Mouse (Mus musculus): Measurements from ENCODE around the gene Gm20388. TPM values are rescaled to one million over a fixed set of nuclear protein-coding genes. Genes with fewer than 3 reads are reported as not detected.
"Not testable (repeated sequence)": the region's sequence is repeated elsewhere in the genome, so short reads cannot be mapped to it uniquely, and the experiment has no call there.

The Gm20388 gene
- polyA plus RNA-seq, 1 experiment from 2014 or later: 3.6 TPM

- not testable (repeated sequence) for H3K4me1 ChIP-seq; H3K27me3 ChIP-seq (replicated peaks; ENCODE audit: low read depth, poor library complexity, severe bottlenecking); H3K9me3 ChIP-seq; H3K4me3 ChIP-seq; H3K27ac ChIP-seq (replicated peaks); DNase-seq (ENCODE audit: low spot score)
- peaks cover 90% of the 10 kb centered on the region for H3K36me3 ChIP-seq (replicated peaks)
- WGBS: 96% methylated on average over 12 of the region's 12 CpGs
Observed at GRCm38 (mm10) chr8:123451747-123452146, 3541.1 kb downstream of the Gm20388 start.

- Histone ChIP-seq H3K27me3 (replicated peaks; ENCODE audit: low read depth, poor library complexity, severe bottlenecking) (no peaks in the 10 kb centered on the region), H3K9me3 (no peaks in the 10 kb centered on the region), H3K4me1 (peaks cover 6% of the 10 kb centered on the region), H3K4me3 (no peak overlapping the region), H3K36me3 (replicated peaks) (peaks cover 92% of the 10 kb centered on the region), H3K27ac (replicated peaks) (no peak overlapping the region)
- 89% methylated on average over 4 of the region's 4 CpGs for WGBS
- DNase-seq (ENCODE audit: low spot score): no peak
Observed at GRCm38 (mm10) chr8:123452149-123452548, 3541.5 kb downstream of the Gm20388 start.

- 84% methylated on average over 7 of the region's 7 CpGs for WGBS
- DNase-seq (ENCODE audit: low spot score): no peak
- Histone ChIP-seq H3K4me1 (peaks cover 6% of the 10 kb centered on the region), H3K27me3 (replicated peaks; ENCODE audit: low read depth, poor library complexity, severe bottlenecking) (no peaks in the 10 kb centered on the region), H3K27ac (replicated peaks) (no peak overlapping the region), H3K4me3 (no peak overlapping the region), H3K9me3 (no peaks in the 10 kb centered on the region), H3K36me3 (replicated peaks) (peaks cover 95% of the 10 kb centered on the region)
Observed at GRCm38 (mm10) chr8:123453291-123453690, 3542.7 kb downstream of the Gm20388 start.

- no peaks in the 10 kb centered on the region for H3K27me3 ChIP-seq (replicated peaks; ENCODE audit: low read depth, poor library complexity, severe bottlenecking)
- H3K4me3 ChIP-seq: no peak overlapping the region
- 79% methylated on average over 5 of the region's 5 CpGs for WGBS
- no peak for DNase-seq (ENCODE audit: low spot score)
- peaks cover 97% of the 10 kb centered on the region for H3K36me3 ChIP-seq (replicated peaks)
- H3K27ac ChIP-seq (replicated peaks): no peak overlapping the region
- no peaks in the 10 kb centered on the region for H3K9me3 ChIP-seq
- H3K4me1 ChIP-seq: peaks cover 6% of the 10 kb centered on the region
Observed at GRCm38 (mm10) chr8:123453951-123454350, 3543.3 kb downstream of the Gm20388 start.

- Histone ChIP-seq H3K36me3 (replicated peaks) (peaks cover 97% of the 10 kb centered on the region), H3K27ac (replicated peaks) (no peak overlapping the region), H3K27me3 (replicated peaks; ENCODE audit: low read depth, poor library complexity, severe bottlenecking) (no peaks in the 10 kb centered on the region), H3K4me3 (no peak overlapping the region), H3K4me1 (peaks cover 6% of the 10 kb centered on the region), H3K9me3 (no peaks in the 10 kb centered on the region)
- 94% methylated on average over 6 of the region's 6 CpGs for WGBS
- no peak for DNase-seq (ENCODE audit: low spot score)
Observed at GRCm38 (mm10) chr8:123454559-123454958, 3543.9 kb downstream of the Gm20388 start.

GRCm38 (mm10) chr8:123463651-123464050 is 3553.0 kb downstream of the Gm20388 start:
- Histone ChIP-seq H3K27ac (replicated peaks) (no peak overlapping the region), H3K36me3 (replicated peaks) (peaks cover 56% of the 10 kb centered on the region), H3K9me3 (no peaks in the 10 kb centered on the region), H3K4me1 (peaks cover 14% of the 10 kb centered on the region), H3K27me3 (replicated peaks; ENCODE audit: low read depth, poor library complexity, severe bottlenecking) (no peaks in the 10 kb centered on the region), H3K4me3 (no peak overlapping the region)
- no peak for DNase-seq (ENCODE audit: low spot score)
- 83% methylated on average over 4 of the region's 4 CpGs for WGBS

GRCm38 (mm10) chr8:123467476-123467875 is 3556.8 kb downstream of the Gm20388 start:
- Histone ChIP-seq H3K27ac (replicated peaks) (no peak overlapping the region), H3K4me3 (no peak overlapping the region), H3K9me3 (no peaks in the 10 kb centered on the region), H3K27me3 (replicated peaks; ENCODE audit: low read depth, poor library complexity, severe bottlenecking) (no peaks in the 10 kb centered on the region), H3K4me1 (peaks cover 9% of the 10 kb centered on the region), H3K36me3 (replicated peaks) (peaks cover 18% of the 10 kb centered on the region)
- 75% methylated on average over 3 of the region's 3 CpGs for WGBS
- no peak for DNase-seq (ENCODE audit: low spot score)

GRCm38 (mm10) chr8:123472991-123473390 is 3562.3 kb downstream of the Gm20388 start:
- H3K27ac ChIP-seq (replicated peaks); H3K36me3 ChIP-seq (replicated peaks); H3K9me3 ChIP-seq; DNase-seq (ENCODE audit: low spot score); H3K4me3 ChIP-seq; H3K27me3 ChIP-seq (replicated peaks; ENCODE audit: low read depth, poor library complexity, severe bottlenecking); H3K4me1 ChIP-seq: not testable (repeated sequence)
- WGBS: 73% methylated on average over 6 of the region's 6 CpGs

GRCm38 (mm10) chr8:123474549-123474948 is 3563.9 kb downstream of the Gm20388 start:
- peaks cover 19% of the 10 kb centered on the region for H3K4me1 ChIP-seq
- 74% methylated on average over 5 of the region's 5 CpGs for WGBS

GRCm38 (mm10) chr8:123476911-123477736 is 3566.5 kb downstream of the Gm20388 start:
- Histone ChIP-seq H3K36me3 (replicated peaks) (peaks cover 20% of the 10 kb centered on the region), H3K4me3 (peak overlapping the region; percentile 96), H3K9me3 (no peaks in the 10 kb centered on the region), H3K27ac (replicated peaks) (peak overlapping the region; percentile 99), H3K4me1 (peaks cover 19% of the 10 kb centered on the region), H3K27me3 (replicated peaks; ENCODE audit: low read depth, poor library complexity, severe bottlenecking) (peaks cover 5% of the 10 kb centered on the region; the same call in 1 of the 2 replicates)
- peak; percentile 29 for DNase-seq (ENCODE audit: low spot score)
- WGBS: 10% methylated on average over 34 of the region's 34 CpGs

More at GRCm38 (mm10) chr8:123474549-123474948, 3563.9 kb downstream of the Gm20388 start:
- H3K27me3 ChIP-seq (replicated peaks; ENCODE audit: low read depth, poor library complexity, severe bottlenecking); DNase-seq (ENCODE audit: low spot score); H3K36me3 ChIP-seq (replicated peaks); H3K27ac ChIP-seq (replicated peaks); H3K4me3 ChIP-seq; H3K9me3 ChIP-seq: not testable (repeated sequence)

GRCm38 (mm10) chr8:123477737-123478258 is 3567.2 kb downstream of the Gm20388 start, which contains the start of gene Afg3l1:
TSS of gene Afg3l1 (plus strand) at chr8:123477903.
- peaks cover 27% of the 10 kb centered on the region for H3K36me3 ChIP-seq (replicated peaks)
- H3K4me1 ChIP-seq: peaks cover 19% of the 10 kb centered on the region
- H3K9me3 ChIP-seq: no peaks in the 10 kb centered on the region
- peak within 1 kb of the TSS; percentile 99 for H3K27ac ChIP-seq (replicated peaks)
- H3K27me3 ChIP-seq (replicated peaks; ENCODE audit: low read depth, poor library complexity, severe bottlenecking): peaks cover 5% of the 10 kb centered on the region; the same call in 1 of the 2 replicates
- peak within 1 kb of the TSS; percentile 96 for H3K4me3 ChIP-seq
- DNase-seq (ENCODE audit: low spot score): peak; percentile 95
- under 1% methylated on average over 58 of the region's 58 CpGs for WGBS

GRCm38 (mm10) chr8:123478456-123479218 is 3568.0 kb downstream of the Gm20388 start:
- Histone ChIP-seq H3K4me1 (peaks cover 19% of the 10 kb centered on the region), H3K27me3 (replicated peaks; ENCODE audit: low read depth, poor library complexity, severe bottlenecking) (peaks cover 5% of the 10 kb centered on the region; the same call in 1 of the 2 replicates), H3K4me3 (peak overlapping the region; percentile 96), H3K36me3 (replicated peaks) (peaks cover 34% of the 10 kb centered on the region), H3K27ac (replicated peaks) (peak overlapping the region; percentile 99), H3K9me3 (no peaks in the 10 kb centered on the region)
- WGBS: 40% methylated on average over 16 of the region's 16 CpGs
- DNase-seq (ENCODE audit: low spot score): peak; percentile 18

Measured in embryonic facial prominence, embryonic 10.5 days (tissue).